Mouse (Mus musculus): ENCODE results near the gene Arf5. TPM values are rescaled to one million over a fixed set of nuclear protein-coding genes. Genes with fewer than 3 reads are reported as not detected.

Arf5 gene
- polyA plus RNA-seq (2012; rRNA removed): 414 and 415 TPM in 2 replicates

- Histone ChIP-seq H3K27ac (ENCODE audit: insufficient read depth, low read length) (peak within 1 kb of the TSS; percentile 89), H3K4me1 (ENCODE audit: control insufficient read depth, insufficient read depth, low read length) (peaks cover 13% of the 10 kb centered on the region), H3K4me3 (ENCODE audit: insufficient read depth, low read length) (peak within 1 kb of the TSS; percentile 98)
- no peak for TF ChIP-seq CTCF (IDR thresholded peaks at IDR 0.05; ENCODE audit: extremely low read depth, insufficient read depth, low read length)
- TF ChIP-seq POLR2A (IDR thresholded peaks at IDR 0.05; ENCODE audit: extremely low read depth, insufficient read depth, low read length): peak; percentile 19; the same call in 1 of the 2 replicates
These were observed at the start of gene Arf5 for GRCm38 (mm10) chr6:28423313-28423712. Arf5 (plus strand) TSS chr6:28423560.

- no peak overlapping the region for H3K4me3 ChIP-seq (ENCODE audit: insufficient read depth, low read length)
- no peak for TF ChIP-seq POLR2A (IDR thresholded peaks at IDR 0.05; ENCODE audit: extremely low read depth, insufficient read depth, low read length)
- TF ChIP-seq CTCF (IDR thresholded peaks at IDR 0.05; ENCODE audit: extremely low read depth, insufficient read depth, low read length): 0 out of 2 replicates have a peak, but pooled peaks have one; percentile 16
- no peaks in the 10 kb centered on the region for H3K4me1 ChIP-seq (ENCODE audit: control insufficient read depth, insufficient read depth, low read length)
- H3K27ac ChIP-seq (ENCODE audit: insufficient read depth, low read length): no peak overlapping the region
These were observed 41.4 kb upstream of the Arf5 start for GRCm38 (mm10) chr6:28381983-28382382.

- TF ChIP-seq POLR2A (IDR thresholded peaks at IDR 0.05; ENCODE audit: extremely low read depth, insufficient read depth, low read length): no peak
- no peak for TF ChIP-seq CTCF (IDR thresholded peaks at IDR 0.05; ENCODE audit: extremely low read depth, insufficient read depth, low read length)
- no peak overlapping the region for H3K4me3 ChIP-seq (ENCODE audit: insufficient read depth, low read length)
- no peak overlapping the region for H3K27ac ChIP-seq (ENCODE audit: insufficient read depth, low read length)
- no peaks in the 10 kb centered on the region for H3K4me1 ChIP-seq (ENCODE audit: control insufficient read depth, insufficient read depth, low read length)
These were observed 38.2 kb upstream of the Arf5 start for GRCm38 (mm10) chr6:28385169-28385568.

- H3K27ac ChIP-seq (ENCODE audit: insufficient read depth, low read length): no peak overlapping the region
- H3K4me1 ChIP-seq (ENCODE audit: control insufficient read depth, insufficient read depth, low read length): no peaks in the 10 kb centered on the region
- TF ChIP-seq POLR2A (IDR thresholded peaks at IDR 0.05; ENCODE audit: extremely low read depth, insufficient read depth, low read length): no peak
- no peak for TF ChIP-seq CTCF (IDR thresholded peaks at IDR 0.05; ENCODE audit: extremely low read depth, insufficient read depth, low read length)
- H3K4me3 ChIP-seq (ENCODE audit: insufficient read depth, low read length): no peak overlapping the region
These were observed 34.3 kb upstream of the Arf5 start for GRCm38 (mm10) chr6:28389038-28389437.

GRCm38 (mm10) chr6:28396051-28396852 is 27.1 kb upstream of the Arf5 start:
- TF ChIP-seq POLR2A (IDR thresholded peaks at IDR 0.05; ENCODE audit: extremely low read depth, insufficient read depth, low read length): no peak

GRCm38 (mm10) chr6:28396853-28397457 is 26.4 kb upstream of the Arf5 start:
- Histone ChIP-seq H3K4me3 (ENCODE audit: insufficient read depth, low read length) (peak overlapping the region; percentile 41), H3K27ac (ENCODE audit: insufficient read depth, low read length) (no peak overlapping the region), H3K4me1 (ENCODE audit: control insufficient read depth, insufficient read depth, low read length) (no peaks in the 10 kb centered on the region)
- no peak for TF ChIP-seq POLR2A (IDR thresholded peaks at IDR 0.05; ENCODE audit: extremely low read depth, insufficient read depth, low read length)

More at GRCm38 (mm10) chr6:28396051-28396852, 27.1 kb upstream of the Arf5 start:
- Histone ChIP-seq H3K27ac (ENCODE audit: insufficient read depth, low read length) (no peak overlapping the region), H3K4me1 (ENCODE audit: control insufficient read depth, insufficient read depth, low read length) (no peaks in the 10 kb centered on the region), H3K4me3 (ENCODE audit: insufficient read depth, low read length) (no peak overlapping the region)

GRCm38 (mm10) chr6:28397681-28398203 is 25.6 kb upstream of the Arf5 start, which contains the start of gene Zfp800:
Zfp800 (minus strand) TSS chr6:28398005.
- H3K27ac ChIP-seq (ENCODE audit: insufficient read depth, low read length): no peak within 1 kb of the TSS
- H3K4me3 ChIP-seq (ENCODE audit: insufficient read depth, low read length): peak within 1 kb of the TSS; percentile 41
- no peak for TF ChIP-seq POLR2A (IDR thresholded peaks at IDR 0.05; ENCODE audit: extremely low read depth, insufficient read depth, low read length)
- no peak for TF ChIP-seq CTCF (IDR thresholded peaks at IDR 0.05; ENCODE audit: extremely low read depth, insufficient read depth, low read length)
- no peaks in the 10 kb centered on the region for H3K4me1 ChIP-seq (ENCODE audit: control insufficient read depth, insufficient read depth, low read length)

GRCm38 (mm10) chr6:28398726-28399125 is 24.6 kb upstream of the Arf5 start:
- Histone ChIP-seq H3K4me3 (ENCODE audit: insufficient read depth, low read length) (no peak overlapping the region), H3K27ac (ENCODE audit: insufficient read depth, low read length) (no peak overlapping the region)
- no peak for TF ChIP-seq CTCF (IDR thresholded peaks at IDR 0.05; ENCODE audit: extremely low read depth, insufficient read depth, low read length)

GRCm38 (mm10) chr6:28399791-28400190 is 23.6 kb upstream of the Arf5 start:
- H3K4me1 ChIP-seq (ENCODE audit: control insufficient read depth, insufficient read depth, low read length): no peaks in the 10 kb centered on the region

More at GRCm38 (mm10) chr6:28398726-28399125, 24.6 kb upstream of the Arf5 start:
- H3K4me1 ChIP-seq (ENCODE audit: control insufficient read depth, insufficient read depth, low read length): no peaks in the 10 kb centered on the region

GRCm38 (mm10) chr6:28410053-28410452 is 13.3 kb upstream of the Arf5 start:
- H3K4me3 ChIP-seq (ENCODE audit: insufficient read depth, low read length): no peak overlapping the region
- H3K27ac ChIP-seq (ENCODE audit: insufficient read depth, low read length): no peak overlapping the region
- no peak for TF ChIP-seq POLR2A (IDR thresholded peaks at IDR 0.05; ENCODE audit: extremely low read depth, insufficient read depth, low read length)
- no peak for TF ChIP-seq CTCF (IDR thresholded peaks at IDR 0.05; ENCODE audit: extremely low read depth, insufficient read depth, low read length)
- no peaks in the 10 kb centered on the region for H3K4me1 ChIP-seq (ENCODE audit: control insufficient read depth, insufficient read depth, low read length)

More at GRCm38 (mm10) chr6:28399791-28400190, 23.6 kb upstream of the Arf5 start:
- Histone ChIP-seq H3K27ac (ENCODE audit: insufficient read depth, low read length) (no peak overlapping the region), H3K4me3 (ENCODE audit: insufficient read depth, low read length) (no peak overlapping the region)
- no peak for TF ChIP-seq CTCF (IDR thresholded peaks at IDR 0.05; ENCODE audit: extremely low read depth, insufficient read depth, low read length)
- no peak for TF ChIP-seq POLR2A (IDR thresholded peaks at IDR 0.05; ENCODE audit: extremely low read depth, insufficient read depth, low read length)

Measured in cortical plate, adult 2 months (tissue).